Mouse (Mus musculus) cortical plate, adult 2 months (tissue): Measurements from ENCODE around the gene Rassf7.

ENCODE experiments used
- CTCF ChIP-seq: fragments of 200-500 bp; IDR thresholded peaks from 2 replicates; pipeline ENCODE4 v1.5.1; 2011; ENCODE audit warnings: mild to moderate bottlenecking, control low read depth, low read length; ENCODE audit not compliant: insufficient read depth; ENCODE audit errors: extremely low read depth
- POLR2A ChIP-seq: fragments of 200-500 bp; IDR thresholded peaks from 2 replicates; pipeline ENCODE4 v1.6.1; 2011; ENCODE audit warnings: mild to moderate bottlenecking, low read length, control low read depth; ENCODE audit not compliant: insufficient read depth; ENCODE audit errors: extremely low read depth

- TF ChIP-seq POLR2A = no peak
- TF ChIP-seq CTCF = no peak
Measured at GRCm38 (mm10) chr7:141265411-141265738, 49.7 kb downstream of the Rassf7 start.
